Mouse (Mus musculus) G1E (cell line): ENCODE measurements around the gene Dolk. TPM values are rescaled to one million over a fixed set of nuclear protein-coding genes. Genes with fewer than 3 reads are reported as not detected.

ENCODE experiments used
- ATAC-seq: 2 replicates; pipeline ENCODE4 v1.8.0; 2016; ENCODE audit warnings: mild to moderate bottlenecking; ENCODE audit not compliant: insufficient number of reproducible peaks, poor library complexity, low FRiP score, severe bottlenecking; ENCODE audit errors: extremely low read depth
- DNase-seq: peaks from one replicate; pipeline ENCODE4 v3.0.0; 2012; ENCODE audit warnings: low spot score
- H3K27me3 ChIP-seq: 2 replicates; pipeline ENCODE4 v1.6.1; 2012; ENCODE audit warnings: mild to moderate bottlenecking, low read length, inconsistent platforms; ENCODE audit not compliant: insufficient read depth
- H3K36me3 ChIP-seq: replicated peaks from 2 replicates; pipeline ENCODE3; 2012; ENCODE audit warnings: mild to moderate bottlenecking, inconsistent platforms
- H3K4me1 ChIP-seq: 2 replicates; pipeline ENCODE4 v1.6.1; 2012; ENCODE audit warnings: low read depth, low read length, inconsistent platforms, mixed read lengths; ENCODE audit not compliant: insufficient read depth
- H3K4me3 ChIP-seq: 2 replicates; pipeline ENCODE4 v1.5.1; 2012; ENCODE audit warnings: low read depth, mild to moderate bottlenecking, inconsistent platforms, low read length, moderate library complexity, mixed read lengths
- H3K9me3 ChIP-seq: replicated peaks from 2 replicates; pipeline ENCODE4 v1.6.1; 2012; ENCODE audit warnings: inconsistent platforms
- CTCF ChIP-seq: IDR thresholded peaks from 2 replicates; pipeline ENCODE4 v1.5.1; 2012; ENCODE audit warnings: low read depth, low read length, inconsistent platforms, mixed read lengths
- GATA1 ChIP-seq: IDR thresholded peaks from 2 replicates; pipeline ENCODE4 v1.6.1; 2012; ENCODE audit warnings: borderline replicate concordance, low read length, inconsistent platforms, mixed read lengths
- GATA2 ChIP-seq: IDR thresholded peaks from 2 replicates; pipeline ENCODE4 v1.6.1; 2012; ENCODE audit warnings: low read depth, low read length, inconsistent platforms, borderline replicate concordance
- POLR2AphosphoS5 ChIP-seq: IDR thresholded peaks from 2 replicates; pipeline ENCODE4 v1.6.1; 2012; ENCODE audit warnings: low read depth, low read length, inconsistent platforms; ENCODE audit not compliant: insufficient replicate concordance
- TAL1 ChIP-seq: conservative IDR thresholded peaks from 2 replicates; pipeline ENCODE4 v1.6.1; 2012; ENCODE audit warnings: low read depth, low read length, inconsistent platforms, mixed read lengths
- polyA plus RNA-seq: library from polyadenylated mRNA; stranded (reverse); fragments of >175 nt; gene quantifications from 2 replicates; pipeline ENCODE4 v1.2.3, GENCODE M21; 2012
- total RNA-seq, 2 experiments: library from RNA; stranded (forward) in 1 of 2; stranded (reverse) in 1 of 2; fragments of 200-1000 nt in 1 of 2; fragments of >200 nt in 1 of 2; fragmentation: Nextera tagmentation in 1 of 2; gene quantifications; 2 replicates each; pipeline ENCODE4 v1.2.3; 2014 to 2017

The Dolk gene
- total and polyA plus RNA-seq, 3 experiments, result 5.0 to 16.1 (median 7.2) TPM

- Histone ChIP-seq H3K36me3 (peaks cover 96% of the 10 kb centered on the region), H3K9me3 (no peaks in the 10 kb centered on the region), H3K4me3 (no peak overlapping the region), H3K4me1 (peaks cover 28% of the 10 kb centered on the region), H3K27me3 (no peaks in the 10 kb centered on the region)
- DNase-seq (no peak), ATAC-seq (no peak)
- no peak for TF ChIP-seq TAL1
- no peak for TF ChIP-seq CTCF
- no peak for TF ChIP-seq GATA2
- no peak for TF ChIP-seq GATA1
- no peak for TF ChIP-seq POLR2AphosphoS5
These were observed 41.4 kb downstream of the Dolk start for GRCm38 (mm10) chr2:30244595-30245178.

GRCm38 (mm10) chr2:30243391-30243790 is 42.7 kb downstream of the Dolk start:
- no peak for DNase-seq
- ATAC-seq, result no peak
- Histone ChIP-seq H3K4me1 (peaks cover 39% of the 10 kb centered on the region), H3K9me3 (no peaks in the 10 kb centered on the region), H3K27me3 (no peaks in the 10 kb centered on the region), H3K4me3 (no peak overlapping the region), H3K36me3 (peaks cover 92% of the 10 kb centered on the region)
- no peak for TF ChIP-seq TAL1

GRCm38 (mm10) chr2:30242509-30242908 is 43.6 kb downstream of the Dolk start:
- ATAC-seq (no peak), DNase-seq (no peak)
- no peaks in the 10 kb centered on the region for H3K9me3 ChIP-seq
- peaks cover 40% of the 10 kb centered on the region for H3K4me1 ChIP-seq
- H3K27me3 ChIP-seq, result no peaks in the 10 kb centered on the region
- no peak overlapping the region for H3K4me3 ChIP-seq
- H3K36me3 ChIP-seq, result peaks cover 83% of the 10 kb centered on the region
- no peak for TF ChIP-seq TAL1
- TF ChIP-seq POLR2AphosphoS5, result no peak
- no peak for TF ChIP-seq GATA2
- TF ChIP-seq GATA1, result no peak
- TF ChIP-seq CTCF, result no peak

GRCm38 (mm10) chr2:30240267-30240666 is 45.9 kb downstream of the Dolk start, which contains the start of gene Gm28035:
Gene Gm28035 (plus strand): TSS chr2:30240567.
- H3K4me3 ChIP-seq, result peak within 1 kb of the TSS; percentile 6; the same call in 1 of the 2 replicates
- ATAC-seq (no peak), DNase-seq (no peak)
- H3K9me3 ChIP-seq, result no peaks in the 10 kb centered on the region
- peaks cover 45% of the 10 kb centered on the region for H3K4me1 ChIP-seq
- no peak for TF ChIP-seq POLR2AphosphoS5
- no peak for TF ChIP-seq GATA2
- TF ChIP-seq GATA1, result no peak
- TF ChIP-seq TAL1, result no peak
- TF ChIP-seq CTCF, result no peak
- H3K27me3 ChIP-seq, result no peaks in the 10 kb centered on the region
- H3K36me3 ChIP-seq, result peaks cover 63% of the 10 kb centered on the region

GRCm38 (mm10) chr2:30239777-30240176 is 46.4 kb downstream of the Dolk start:
- Histone ChIP-seq H3K27me3 (no peaks in the 10 kb centered on the region), H3K4me3 (peak overlapping the region; percentile 6; the same call in 1 of the 2 replicates), H3K4me1 (peaks cover 42% of the 10 kb centered on the region), H3K9me3 (no peaks in the 10 kb centered on the region), H3K36me3 (peaks cover 59% of the 10 kb centered on the region)
- no peak for DNase-seq
- ATAC-seq, result no peak
- TF ChIP-seq TAL1 (0 out of 2 replicates have a peak, but pooled peaks have one; percentile 14), GATA1 (no peak), CTCF (no peak), GATA2 (no peak), POLR2AphosphoS5 (no peak)

GRCm38 (mm10) chr2:30238906-30239465 is 47.1 kb downstream of the Dolk start:
- Histone ChIP-seq H3K4me1 (peaks cover 39% of the 10 kb centered on the region), H3K36me3 (peaks cover 51% of the 10 kb centered on the region), H3K9me3 (no peaks in the 10 kb centered on the region), H3K4me3 (peak overlapping the region; percentile 90; the same call in 1 of the 2 replicates), H3K27me3 (no peaks in the 10 kb centered on the region)
- DNase-seq, result no peak
- no peak for ATAC-seq
- TF ChIP-seq POLR2AphosphoS5 (no peak), TAL1 (no peak), GATA2 (no peak), GATA1 (no peak), CTCF (no peak)

GRCm38 (mm10) chr2:30237881-30238280 is 48.3 kb downstream of the Dolk start:
- H3K27me3 ChIP-seq, result no peaks in the 10 kb centered on the region
- DNase-seq (peak; percentile 67), ATAC-seq (no peak)
- H3K36me3 ChIP-seq, result peaks cover 40% of the 10 kb centered on the region
- peak overlapping the region; percentile 90 for H3K4me3 ChIP-seq
- peaks cover 39% of the 10 kb centered on the region for H3K4me1 ChIP-seq
- TF ChIP-seq TAL1, result no peak
- TF ChIP-seq GATA1, result no peak
- TF ChIP-seq GATA2, result no peak
- TF ChIP-seq POLR2AphosphoS5, result no peak
- no peak for TF ChIP-seq CTCF
- peaks cover 5% of the 10 kb centered on the region for H3K9me3 ChIP-seq
